Mouse (Mus musculus): ENCODE measurements around the gene T2. TPM values are rescaled to one million over a fixed set of nuclear protein-coding genes. Genes with fewer than 3 reads are reported as not detected.

Gene T2
- polyA plus RNA-seq, 2 experiments = 0.32 to 2.3 TPM

GRCm38 (mm10) chr17:8448324-8448723, 92.5 kb downstream of the T2 start:
- Histone ChIP-seq H3K4me3 (replicated peaks; ENCODE audit: low read length) (no peak overlapping the region), H3K27me3 (ENCODE audit: control insufficient read depth, insufficient read depth, low read length) (no peaks in the 10 kb centered on the region), H3K4me1 (ENCODE audit: control insufficient read depth, insufficient read depth, low read length) (no peaks in the 10 kb centered on the region), H3K4me2 (replicated peaks; ENCODE audit: low read depth, low read length, severe bottlenecking) (no peak overlapping the region), H3K9ac (ENCODE audit: low read depth, low read length, severe bottlenecking) (no peak overlapping the region), H3K9me3 (ENCODE audit: control insufficient read depth, low read length) (no peaks in the 10 kb centered on the region; the same call in 1 of the 2 replicates), H3K27ac (replicated peaks; ENCODE audit: low read depth, low read length) (no peak overlapping the region), H3K36me3 (ENCODE audit: control insufficient read depth, insufficient read depth, low read length) (no peaks in the 10 kb centered on the region)
- TF ChIP-seq POLR2A (IDR thresholded peaks at IDR 0.05; ENCODE audit: borderline replicate concordance, extremely low read depth, insufficient read depth, insufficient read length) = no peak
- DNase-seq (ENCODE audit: low spot score) (no peak), ATAC-seq (ENCODE audit: low FRiP score, low read depth) (no peak)
- WGBS = 62% methylated on average over 3 of the region's 3 CpGs

- H3K4me1 ChIP-seq (ENCODE audit: control insufficient read depth, insufficient read depth, low read length) = no peaks in the 10 kb centered on the region
- no peak overlapping the region for H3K9ac ChIP-seq (ENCODE audit: low read depth, low read length, severe bottlenecking)
- H3K27me3 ChIP-seq (ENCODE audit: control insufficient read depth, insufficient read depth, low read length) = peaks cover 1% of the 10 kb centered on the region; the same call in 1 of the 2 replicates
- H3K4me3 ChIP-seq (replicated peaks; ENCODE audit: low read length) = no peak overlapping the region
- TF ChIP-seq POLR2A (IDR thresholded peaks at IDR 0.05; ENCODE audit: borderline replicate concordance, extremely low read depth, insufficient read depth, insufficient read length) = no peak
- no peaks in the 10 kb centered on the region for H3K9me3 ChIP-seq (ENCODE audit: control insufficient read depth, low read length)
- H3K36me3 ChIP-seq (ENCODE audit: control insufficient read depth, insufficient read depth, low read length) = no peaks in the 10 kb centered on the region
- no peak overlapping the region for H3K4me2 ChIP-seq (replicated peaks; ENCODE audit: low read depth, low read length, severe bottlenecking)
- 59% methylated on average over 6 of the region's 6 CpGs for WGBS
- H3K27ac ChIP-seq (replicated peaks; ENCODE audit: low read depth, low read length) = no peak overlapping the region
- ATAC-seq (ENCODE audit: low FRiP score, low read depth) (no peak), DNase-seq (ENCODE audit: low spot score) (no peak)
These were observed 99.4 kb downstream of the T2 start for GRCm38 (mm10) chr17:8455196-8455595.

- Histone ChIP-seq H3K4me1 (ENCODE audit: control insufficient read depth, insufficient read depth, low read length) (no peaks in the 10 kb centered on the region), H3K4me2 (replicated peaks; ENCODE audit: low read depth, low read length, severe bottlenecking) (no peak overlapping the region), H3K9me3 (ENCODE audit: control insufficient read depth, low read length) (no peaks in the 10 kb centered on the region), H3K9ac (ENCODE audit: low read depth, low read length, severe bottlenecking) (no peak overlapping the region), H3K4me3 (replicated peaks; ENCODE audit: low read length) (no peak overlapping the region), H3K27ac (replicated peaks; ENCODE audit: low read depth, low read length) (no peak overlapping the region), H3K36me3 (ENCODE audit: control insufficient read depth, insufficient read depth, low read length) (no peaks in the 10 kb centered on the region), H3K27me3 (ENCODE audit: control insufficient read depth, insufficient read depth, low read length) (peaks cover 3% of the 10 kb centered on the region; the same call in 1 of the 2 replicates)
- ATAC-seq (ENCODE audit: low FRiP score, low read depth) (no peak), DNase-seq (ENCODE audit: low spot score) (no peak)
- 77% methylated on average over 7 of the region's 7 CpGs for WGBS
- TF ChIP-seq POLR2A (IDR thresholded peaks at IDR 0.05; ENCODE audit: borderline replicate concordance, extremely low read depth, insufficient read depth, insufficient read length) = no peak
These were observed 99.8 kb downstream of the T2 start for GRCm38 (mm10) chr17:8455601-8456000.

DNA sequence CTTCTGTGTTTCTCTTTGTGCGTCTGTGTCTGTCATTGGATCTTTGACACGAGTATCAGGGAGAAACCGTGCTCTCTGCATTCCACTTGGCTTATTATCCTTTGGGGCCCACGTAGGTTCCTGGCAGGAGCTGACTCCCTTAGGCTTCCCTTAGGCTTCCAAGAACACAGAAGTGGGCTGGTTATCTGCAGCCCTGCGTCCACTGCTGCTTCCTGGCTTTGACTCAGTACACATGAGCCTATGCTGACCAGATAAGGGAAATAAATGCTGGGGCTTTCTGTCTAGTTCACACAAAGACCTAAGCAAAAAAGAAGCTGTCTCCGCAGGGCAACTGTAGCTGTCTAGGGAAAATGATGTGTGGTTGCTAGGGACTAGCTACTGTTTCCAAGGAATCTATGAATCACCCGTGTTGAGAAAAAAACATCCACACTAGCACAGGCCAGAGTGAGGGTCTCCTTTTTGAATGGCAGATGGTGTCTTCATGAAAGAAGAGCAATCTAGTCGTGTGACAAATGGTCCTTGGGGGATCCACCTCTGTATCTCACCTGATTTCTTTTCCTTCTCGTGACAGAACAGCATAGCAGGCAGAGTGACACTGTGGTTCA, 101.2 kb downstream of the T2 start:
- no peak overlapping the region; the same call in 1 of the 2 replicates for H3K9ac ChIP-seq (ENCODE audit: low read depth, low read length, severe bottlenecking)
- no peak for TF ChIP-seq POLR2A (IDR thresholded peaks at IDR 0.05; ENCODE audit: borderline replicate concordance, extremely low read depth, insufficient read depth, insufficient read length)
- H3K4me2 ChIP-seq (replicated peaks; ENCODE audit: low read depth, low read length, severe bottlenecking) = no peak overlapping the region
- H3K4me1 ChIP-seq (ENCODE audit: control insufficient read depth, insufficient read depth, low read length) = no peaks in the 10 kb centered on the region
- peaks cover 3% of the 10 kb centered on the region; the same call in 1 of the 2 replicates for H3K27me3 ChIP-seq (ENCODE audit: control insufficient read depth, insufficient read depth, low read length)
- H3K27ac ChIP-seq (replicated peaks; ENCODE audit: low read depth, low read length) = no peak overlapping the region
- DNase-seq (ENCODE audit: low spot score) (no peak), ATAC-seq (ENCODE audit: low FRiP score, low read depth) (no peak)
- H3K36me3 ChIP-seq (ENCODE audit: control insufficient read depth, insufficient read depth, low read length) = no peaks in the 10 kb centered on the region
- 51% methylated on average over 9 of the region's 9 CpGs for WGBS
- no peaks in the 10 kb centered on the region for H3K9me3 ChIP-seq (ENCODE audit: control insufficient read depth, low read length)
- no peak overlapping the region for H3K4me3 ChIP-seq (replicated peaks; ENCODE audit: low read length)

DNA sequence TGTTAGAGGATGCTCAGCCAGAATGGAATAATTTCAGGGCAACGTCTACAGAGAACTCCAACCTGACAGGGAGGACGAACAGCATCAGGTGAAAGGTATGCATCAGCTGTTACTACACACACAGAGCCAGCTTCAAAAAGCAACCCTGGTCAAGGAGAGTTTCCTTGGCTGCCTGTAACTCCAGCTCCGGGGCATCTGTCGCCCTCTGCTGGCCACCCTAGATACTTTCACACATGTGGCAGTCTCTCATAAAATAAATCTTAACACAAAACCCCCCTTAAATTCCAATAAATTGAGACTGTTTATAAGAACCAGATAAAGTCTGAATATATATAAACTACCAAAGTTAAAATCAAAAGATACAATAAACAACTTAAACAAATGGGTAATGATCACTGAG, 105.8 kb downstream of the T2 start:
- H3K27me3 ChIP-seq (ENCODE audit: control insufficient read depth, insufficient read depth, low read length) = peaks cover 3% of the 10 kb centered on the region; the same call in 1 of the 2 replicates
- no peak overlapping the region for H3K4me3 ChIP-seq (replicated peaks; ENCODE audit: low read length)
- H3K36me3 ChIP-seq (ENCODE audit: control insufficient read depth, insufficient read depth, low read length) = no peaks in the 10 kb centered on the region
- no peak overlapping the region for H3K4me2 ChIP-seq (replicated peaks; ENCODE audit: low read depth, low read length, severe bottlenecking)
- 5% methylated on average over 4 of the region's 4 CpGs for WGBS
- no peaks in the 10 kb centered on the region for H3K4me1 ChIP-seq (ENCODE audit: control insufficient read depth, insufficient read depth, low read length)
- TF ChIP-seq POLR2A (IDR thresholded peaks at IDR 0.05; ENCODE audit: borderline replicate concordance, extremely low read depth, insufficient read depth, insufficient read length) = no peak
- H3K27ac ChIP-seq (replicated peaks; ENCODE audit: low read depth, low read length) = no peak overlapping the region
- H3K9ac ChIP-seq (ENCODE audit: low read depth, low read length, severe bottlenecking) = no peak overlapping the region
- no peaks in the 10 kb centered on the region for H3K9me3 ChIP-seq (ENCODE audit: control insufficient read depth, low read length)
- DNase-seq (ENCODE audit: low spot score) (peak; percentile 57), ATAC-seq (ENCODE audit: low FRiP score, low read depth) (no peak)
